Mouse (Mus musculus) forebrain, postnatal 0 days (tissue): ENCODE results near the gene Cggbp1. TPM values are rescaled to one million over a fixed set of nuclear protein-coding genes. Genes with fewer than 3 reads are reported as not detected.
A peak's percentile ranks its signal among the peaks of the same experiment; 100 is the strongest.

Experiments
- ATAC-seq: fragments of 200-750 bp; cut with Nextera tagmentation; 2 replicates; pipeline ENCODE4 v1.8.0; 2017; ENCODE audit warnings: mild to moderate bottlenecking, moderate library complexity
- DNase-seq: peaks from one replicate; pipeline ENCODE4 v3.0.0-alpha.2; 2015
- H3K27ac ChIP-seq: fragments of 300-500 bp; sonication (generic); 2 replicates; pipeline ENCODE4 v1.5.1; 2014; ENCODE audit warnings: low read depth, mild to moderate bottlenecking, antibody characterized with exemption, low read length, moderate library complexity, mixed read lengths
- H3K27me3 ChIP-seq: fragments of 300-500 bp; sonication (generic); 2 replicates; pipeline ENCODE4 v1.6.1; 2014; ENCODE audit warnings: mild to moderate bottlenecking, low read length, mixed read lengths; ENCODE audit not compliant: insufficient read depth
- H3K36me3 ChIP-seq: fragments of 300-500 bp; sonication (generic); 2 replicates; pipeline ENCODE4 v1.6.1; 2014; ENCODE audit warnings: mild to moderate bottlenecking, moderate library complexity; ENCODE audit not compliant: insufficient read depth
- H3K4me1 ChIP-seq: fragments of 300-500 bp; sonication (generic); 2 replicates; pipeline ENCODE4 v1.6.1; 2014; ENCODE audit warnings: antibody characterized with exemption; ENCODE audit not compliant: insufficient read depth
- H3K4me2 ChIP-seq: fragments of 300-500 bp; sonication (generic); 2 replicates; pipeline ENCODE4 v1.6.1; 2014; ENCODE audit warnings: low read depth, mild to moderate bottlenecking, moderate library complexity
- H3K4me3 ChIP-seq: fragments of 300-500 bp; sonication (generic); 2 replicates; pipeline ENCODE4 v1.5.1; 2014; ENCODE audit warnings: low read depth, low read length, mixed read lengths
- H3K9ac ChIP-seq: fragments of 300-500 bp; sonication (generic); 2 replicates; pipeline ENCODE4 v1.6.1; 2014; ENCODE audit warnings: mild to moderate bottlenecking
- H3K9me3 ChIP-seq: fragments of 300-500 bp; sonication (generic); 2 replicates; pipeline ENCODE4 v1.6.1; 2016; ENCODE audit warnings: low read length
- CTCF ChIP-seq: sonication (generic); IDR thresholded peaks from 2 replicates; pipeline ENCODE4 v1.5.1; 2016; ENCODE audit warnings: antibody characterized with exemption, control low read depth, low read depth
- WGBS: fragments of 180-500 bp; shearing (Covaris S2); extraction: QIAGEN DNeasy Blood & Tissue Kit; methylation state at CpG from one replicate; pipeline ENCODE4 v1.1.7; 2014; 5-methylcytosine and 5-hydroxymethylcytosine counted together
- polyA plus RNA-seq: library from polyadenylated mRNA; unstranded; fragments of >200 nt; fragmentation: Nextera tagmentation; extraction: Ambion mirVana; gene quantifications from 2 replicates; pipeline ENCODE4 v1.2.1, GENCODE M21; 2015
- total RNA-seq: library from RNA; depleted of rRNA; stranded (reverse); fragments of >200 nt; gene quantifications from 2 replicates; pipeline ENCODE4 v1.2.3, GENCODE M21; 2014; rRNA removed

Cggbp1 gene
- total and polyA plus RNA-seq, 2 experiments from 2014 or later = 50.9 to 82.9 TPM

DNA sequence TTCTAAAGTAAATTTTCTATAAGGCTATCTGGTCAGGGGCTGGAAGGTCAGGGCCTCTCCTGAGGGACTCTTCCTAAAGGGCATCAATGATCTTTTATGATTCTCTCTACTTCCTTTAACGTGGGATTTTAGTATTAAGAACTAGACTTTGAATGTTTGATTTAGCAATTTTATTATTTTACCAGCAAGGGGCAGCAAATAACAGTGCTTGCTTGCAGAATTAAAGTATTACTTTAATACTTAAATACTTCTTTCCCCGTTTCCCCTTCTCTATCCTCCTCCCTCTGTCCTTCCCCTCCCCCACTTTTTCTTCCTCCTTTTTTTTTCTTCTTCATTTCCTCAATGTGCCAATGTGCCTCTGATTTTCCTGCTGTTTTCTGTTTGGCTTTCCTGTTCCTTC, 51.5 kb downstream of the Cggbp1 start:
- ATAC-seq (no peak), DNase-seq (peak; percentile 16)
- Histone ChIP-seq H3K36me3 (no peaks in the 10 kb centered on the region), H3K4me1 (no peaks in the 10 kb centered on the region), H3K9ac (no peak overlapping the region), H3K4me2 (no peak overlapping the region), H3K4me3 (no peak overlapping the region), H3K9me3 (no peaks in the 10 kb centered on the region), H3K27me3 (no peaks in the 10 kb centered on the region), H3K27ac (no peak overlapping the region)
- TF ChIP-seq CTCF = peak; percentile 50
- WGBS = 42% methylated on average over 2 of the region's 2 CpGs

DNA sequence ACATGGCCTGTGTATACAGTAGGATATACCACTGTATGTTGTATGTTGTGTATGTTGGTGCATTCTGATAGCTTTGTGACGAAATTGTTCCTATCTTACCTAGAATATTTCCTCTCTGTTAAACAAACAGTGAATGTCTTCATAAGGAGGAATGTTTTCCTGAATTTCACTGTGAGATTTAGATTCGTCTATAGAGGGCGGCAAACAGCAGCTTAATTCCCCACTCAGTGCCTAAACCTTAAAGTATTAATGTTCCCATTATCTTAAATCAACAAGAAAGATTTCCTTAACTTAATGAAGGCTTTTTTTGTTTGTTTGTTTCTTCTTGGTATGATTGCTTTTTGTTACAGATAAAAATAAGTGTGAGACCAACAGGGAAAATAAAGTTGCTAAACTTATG, 55.3 kb downstream of the Cggbp1 start:
- Histone ChIP-seq H3K4me3 (no peak overlapping the region), H3K36me3 (no peaks in the 10 kb centered on the region), H3K4me1 (no peaks in the 10 kb centered on the region), H3K9me3 (no peaks in the 10 kb centered on the region), H3K4me2 (no peak overlapping the region), H3K27me3 (no peaks in the 10 kb centered on the region), H3K9ac (no peak overlapping the region), H3K27ac (no peak overlapping the region)
- peak; percentile 61 for DNase-seq
- peak; percentile 68 for TF ChIP-seq CTCF
- peak; percentile 50; the same call in 1 of the 2 replicates for ATAC-seq
- 37% methylated on average over 3 of the region's 3 CpGs for WGBS

DNA sequence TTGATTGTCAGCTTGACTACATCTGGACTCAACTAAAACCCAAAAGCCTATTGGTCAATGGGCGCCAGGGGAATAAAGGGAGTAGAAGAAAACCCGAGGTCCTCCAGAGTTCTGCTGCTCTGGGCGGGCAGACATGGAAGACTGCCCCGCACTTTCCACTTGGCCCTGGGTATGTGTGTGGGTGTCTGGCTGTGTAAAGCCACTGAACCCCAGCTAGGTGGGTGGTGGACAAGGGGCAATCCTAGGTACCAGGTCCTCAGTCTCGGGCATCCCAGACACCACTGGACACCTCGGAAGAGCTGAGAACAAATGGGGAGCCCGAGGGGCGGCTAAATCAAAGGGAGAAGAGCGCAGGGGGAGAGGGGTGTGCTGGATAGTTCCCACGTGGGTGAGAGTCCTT, 57.0 kb downstream of the Cggbp1 start:
- no peak for TF ChIP-seq CTCF
- H3K36me3 ChIP-seq = no peaks in the 10 kb centered on the region
- no peak overlapping the region for H3K4me2 ChIP-seq
- H3K4me1 ChIP-seq = no peaks in the 10 kb centered on the region
- WGBS = 81% methylated on average over 10 of the region's 10 CpGs
- ATAC-seq (no peak), DNase-seq (no peak)
- H3K4me3 ChIP-seq = no peak overlapping the region
- no peaks in the 10 kb centered on the region for H3K9me3 ChIP-seq
- H3K9ac ChIP-seq = no peak overlapping the region
- H3K27me3 ChIP-seq = no peaks in the 10 kb centered on the region
- no peak overlapping the region for H3K27ac ChIP-seq

Other genes starting within 250 kb of the Cggbp1 start
- not detected in 2 replicates for gene Csnka2ip, start 249.6 kb upstream of the Cggbp1 start, total RNA-seq
- gene Csnka2ip, start 249.6 kb upstream of the Cggbp1 start, polyA plus RNA-seq = not detected in 2 replicates
- 21.4 and 24.8 TPM in 2 replicates for gene 4930453N24Rik, start 80.8 kb upstream of the Cggbp1 start, total RNA-seq
- gene 4930453N24Rik, start 80.8 kb upstream of the Cggbp1 start, polyA plus RNA-seq = 18.2 and 19.8 TPM in 2 replicates
- gene Zfp654, start 344 bp upstream of the Cggbp1 start, total RNA-seq = 13.8 and 13.9 TPM in 2 replicates
- 2.2 and 2.6 TPM in 2 replicates for gene Zfp654, start 344 bp upstream of the Cggbp1 start, polyA plus RNA-seq